Mouse (Mus musculus) gastrocnemius, postnatal 10 days (tissue): ENCODE data around the gene Gm11114. TPM values are rescaled to one million over a fixed set of nuclear protein-coding genes. Genes with fewer than 3 reads are reported as not detected.

Experiments used
- DNase-seq: peaks from one replicate; pipeline ENCODE4 v3.0.0; 2021; ENCODE audit warnings: mixed read lengths
- long read RNA-seq, 2 experiments: library from polyadenylated mRNA; stranded (forward); transcript quantifications; one replicate each; pipeline ENCODE4 v2.0.0; 2021
- total RNA-seq, 2 experiments: library from RNA; stranded (reverse); gene quantifications; 2 replicates each; pipeline ENCODE4 v1.2.3; 2021

Gene Gm11114
- not detected for total RNA-seq
- long read RNA-seq, experiment 1: 0 reads
- long read RNA-seq, experiment 2: 0 reads

- DNase-seq: no peak
These were observed at the start of gene Gm11114 for GRCm38 (mm10) chr9:85312473-85312872. Gm11114 (plus strand) TSS chr9:85312773.

GRCm38 (mm10) chr9:85266847-85267246 lies 45.7 kb upstream of the Gm11114 start:
- DNase-seq: no peak

- DNase-seq: no peak
These were observed 38.5 kb upstream of the Gm11114 start for GRCm38 (mm10) chr9:85274114-85274513.

- DNase-seq: no peak
These were observed 9.7 kb upstream of the Gm11114 start for GRCm38 (mm10) chr9:85302849-85303248.

GRCm38 (mm10) chr9:85303378-85303777 lies 9.2 kb upstream of the Gm11114 start:
- DNase-seq: no peak

GRCm38 (mm10) chr9:85316122-85316521 lies 3.5 kb downstream of the Gm11114 start:
- no peak for DNase-seq

- no peak for DNase-seq
These were observed 7.8 kb downstream of the Gm11114 start for GRCm38 (mm10) chr9:85320167-85320951.

- no peak for DNase-seq
These were observed 11.7 kb downstream of the Gm11114 start for GRCm38 (mm10) chr9:85324158-85324875.

- no peak for DNase-seq
These were observed 12.8 kb downstream of the Gm11114 start for GRCm38 (mm10) chr9:85325201-85325868.

- DNase-seq: peak; percentile 53
These were observed 14.0 kb downstream of the Gm11114 start for GRCm38 (mm10) chr9:85326292-85327241.

GRCm38 (mm10) chr9:85327242-85328211 lies 15.0 kb downstream of the Gm11114 start, which contains the start of gene Tent5a:
Tent5a (minus strand) TSS chr9:85327348.
- peak; percentile 82 for DNase-seq

GRCm38 (mm10) chr9:85328259-85328658 lies 15.7 kb downstream of the Gm11114 start:
- peak; percentile 92 for DNase-seq

GRCm38 (mm10) chr9:85331521-85331920 lies 18.9 kb downstream of the Gm11114 start:
- no peak for DNase-seq

GRCm38 (mm10) chr9:85336046-85336445 lies 23.5 kb downstream of the Gm11114 start:
- no peak for DNase-seq

GRCm38 (mm10) chr9:85340303-85340702 lies 27.7 kb downstream of the Gm11114 start:
- DNase-seq: no peak

GRCm38 (mm10) chr9:85342892-85343785 lies 30.6 kb downstream of the Gm11114 start:
- no peak for DNase-seq

- no peak for DNase-seq
These were observed 35.4 kb downstream of the Gm11114 start for GRCm38 (mm10) chr9:85347823-85348523.

- DNase-seq: no peak
These were observed 43.0 kb downstream of the Gm11114 start for GRCm38 (mm10) chr9:85355559-85355958.
